Mouse (Mus musculus): Measurements from ENCODE around the gene March6. TPM values are rescaled to one million over a fixed set of nuclear protein-coding genes. Genes with fewer than 3 reads are reported as not detected.

Gene March6
- total RNA-seq, 2 experiments from 2014 or later = 199 to 221 TPM

DNA sequence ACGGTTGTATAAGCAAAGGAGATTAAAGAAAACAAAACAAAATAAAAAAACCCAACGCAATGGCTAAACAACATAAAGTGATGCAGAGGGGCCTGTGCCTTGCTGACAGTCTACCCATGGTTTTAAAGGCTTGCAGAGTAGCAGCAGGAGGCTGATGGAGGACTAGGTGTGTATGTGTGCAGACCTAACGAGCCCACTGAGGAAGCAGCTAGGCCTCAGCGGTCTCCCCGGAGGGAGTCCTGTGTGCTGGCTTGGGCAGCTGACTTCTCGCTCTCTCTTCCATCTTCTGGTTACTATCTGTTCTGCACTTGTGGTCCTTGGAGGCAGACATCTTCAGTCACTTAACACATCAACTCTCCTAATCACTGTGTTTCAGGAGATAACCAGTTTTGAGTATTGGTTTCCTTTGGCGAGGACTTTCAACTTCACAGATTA is 76.0 kb downstream of the March6 start:
- no peak for DNase-seq (ENCODE audit: low spot score in 2 of 2)

DNA sequence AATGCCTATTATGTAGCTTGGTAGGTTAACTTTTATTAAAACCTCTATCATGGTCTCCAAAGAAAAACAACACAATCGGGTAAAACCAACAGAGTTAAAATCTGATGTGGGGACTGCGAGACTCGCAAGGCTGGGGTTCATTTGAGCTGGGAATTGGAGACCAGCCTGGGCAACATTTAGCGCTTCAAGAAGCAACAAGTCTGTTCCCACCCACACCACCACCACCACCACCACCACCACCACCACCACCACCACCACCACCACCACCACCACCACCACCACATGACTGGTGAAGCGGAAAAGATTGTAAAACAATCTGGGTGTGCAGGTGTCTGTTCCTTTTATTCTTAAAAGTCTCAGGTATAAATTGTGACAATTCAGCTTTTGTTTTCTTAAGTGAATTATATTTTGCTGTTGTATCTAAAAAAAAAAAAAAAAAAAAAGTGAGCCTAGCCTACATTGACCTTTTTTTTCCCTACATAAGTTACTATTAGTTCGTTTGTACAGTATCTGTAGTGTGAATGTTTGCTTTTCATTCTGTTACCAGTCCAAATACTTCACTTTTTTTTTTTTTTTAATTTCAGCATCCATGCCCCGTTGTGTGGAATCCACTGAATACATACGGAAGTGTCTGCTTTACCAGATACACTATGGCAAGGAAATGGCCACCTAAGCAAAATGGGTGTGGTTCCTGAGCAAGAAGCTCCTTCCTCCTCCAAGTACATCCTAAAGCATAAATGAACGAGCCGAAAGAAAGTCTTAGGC is 76.6 kb downstream of the March6 start:
- no peak for DNase-seq (ENCODE audit: low spot score in 2 of 2)

DNA sequence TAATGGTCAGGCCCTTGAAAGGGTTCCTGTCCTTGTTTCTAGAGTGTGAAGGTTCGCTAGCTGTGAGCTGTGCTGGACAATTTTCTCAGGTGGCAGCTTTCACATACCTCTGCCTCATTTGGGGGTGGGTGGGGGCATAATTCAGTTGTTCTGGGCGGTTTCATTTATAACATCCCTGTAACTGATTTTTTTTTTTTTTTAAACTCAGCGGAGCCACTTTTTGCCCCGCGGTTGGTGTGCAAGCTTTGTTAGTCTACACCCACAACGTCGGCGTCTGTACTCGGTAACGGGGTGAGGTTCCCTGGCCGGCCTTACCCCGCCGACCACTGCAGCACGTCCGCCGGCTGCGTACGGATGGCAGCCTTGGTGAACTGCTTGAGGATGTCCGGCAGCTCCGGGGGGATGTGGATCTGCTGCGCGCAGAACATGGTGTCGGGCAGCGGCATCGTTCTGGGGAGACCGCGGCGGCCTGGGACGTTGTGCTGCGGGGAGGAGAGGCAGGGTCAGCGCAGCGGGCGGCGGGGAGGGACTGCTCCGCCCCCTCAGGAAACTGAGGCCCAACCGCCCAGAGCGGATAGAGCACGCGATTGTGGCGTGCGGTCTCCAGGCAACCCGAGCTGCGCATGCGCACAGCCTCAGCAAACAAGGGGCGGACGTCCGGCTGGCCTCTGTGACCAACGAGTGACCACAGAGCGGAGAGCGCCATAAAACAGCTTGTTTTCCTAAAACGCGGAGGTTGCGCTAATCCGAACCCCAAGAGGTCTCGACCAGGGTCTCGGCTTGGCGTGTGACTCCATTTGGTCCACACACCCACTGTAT is 77.5 kb downstream of the March6 start, which contains the start of gene Ropn1l:
Gene Ropn1l (minus strand): TSS at position 640 of the 819 bp plus-strand sequence.
- peak; percentile 87 to 93 for DNase-seq (ENCODE audit: low spot score in 2 of 2)

DNA sequence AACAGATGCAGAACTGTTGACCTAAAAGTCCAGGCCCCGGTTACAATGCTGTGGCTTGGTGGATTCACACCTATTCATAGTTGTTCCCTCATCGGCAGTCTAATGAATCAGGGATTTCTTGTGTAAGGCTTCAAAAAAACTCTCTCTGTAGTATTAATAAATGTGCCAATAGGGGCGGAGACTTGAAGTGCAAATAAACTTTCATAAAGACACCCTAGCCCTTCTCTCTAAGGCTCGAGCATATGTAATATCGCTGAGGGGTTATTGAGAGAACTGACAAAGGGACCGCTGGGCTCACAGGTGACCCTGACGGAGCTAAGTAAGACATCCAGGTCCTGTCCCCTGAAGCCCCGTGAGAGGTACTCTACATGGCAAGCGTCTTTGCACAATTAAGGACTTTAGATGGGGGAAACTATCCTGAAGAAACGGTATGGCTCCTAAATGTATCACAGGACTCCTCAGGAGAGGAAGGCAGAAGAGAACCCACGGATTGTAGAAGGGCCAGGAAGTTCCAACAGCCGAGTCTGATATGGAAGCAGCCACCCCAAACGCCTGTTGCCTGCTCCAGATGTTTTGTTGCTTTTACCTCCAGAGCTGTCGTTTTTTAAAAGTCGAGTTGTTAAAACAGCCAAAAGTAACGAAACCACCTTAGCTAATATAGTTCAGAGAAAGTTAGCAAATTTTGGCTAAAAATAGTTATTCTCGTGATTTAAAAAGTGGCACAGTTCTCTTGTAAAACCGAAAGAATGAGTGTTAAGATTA is 78.3 kb downstream of the March6 start:
- no peak for DNase-seq (ENCODE audit: low spot score in 2 of 2)

GRCm38 (mm10) chr15:31449772-31450171 is 81.1 kb downstream of the March6 start:
- DNase-seq (ENCODE audit: low spot score in 2 of 2) = no peak

DNA sequence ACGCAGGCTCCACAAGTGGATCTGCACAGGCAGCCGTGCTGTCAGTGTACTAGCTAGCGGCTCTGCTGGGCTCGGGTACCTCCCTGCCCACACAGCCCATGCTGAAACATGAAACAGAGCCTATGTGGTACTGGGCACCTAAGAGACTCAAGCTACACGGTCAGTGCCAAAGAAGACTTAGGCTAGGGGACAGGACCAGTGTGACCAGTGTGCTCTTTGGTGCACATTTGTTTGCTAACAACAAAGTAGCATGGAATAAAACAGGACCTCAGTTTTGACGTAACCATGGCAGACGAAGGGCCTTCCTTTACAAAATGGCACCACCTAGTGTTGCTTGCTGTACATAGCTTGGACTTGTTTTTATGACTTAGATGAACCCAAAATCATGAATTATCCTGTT is 83.7 kb downstream of the March6 start:
- DNase-seq (ENCODE audit: low spot score in 2 of 2) = peak; percentile 38 to 68

GRCm38 (mm10) chr15:31442698-31443097 is 88.2 kb downstream of the March6 start:
- DNase-seq (ENCODE audit: low spot score in 2 of 2) = no peak

- no peak for DNase-seq (ENCODE audit: low spot score in 2 of 2)
Observed at GRCm38 (mm10) chr15:31441996-31442395, 88.9 kb downstream of the March6 start.

- DNase-seq (ENCODE audit: low spot score in 2 of 2) = no peak
Observed at GRCm38 (mm10) chr15:31436811-31437210, 94.0 kb downstream of the March6 start.

GRCm38 (mm10) chr15:31436083-31436482 is 94.8 kb downstream of the March6 start:
- DNase-seq (ENCODE audit: low spot score in 2 of 2) = no peak

- DNase-seq (ENCODE audit: low spot score in 2 of 2) = no peak
Observed at GRCm38 (mm10) chr15:31433768-31434167, 97.1 kb downstream of the March6 start.

- DNase-seq (ENCODE audit: low spot score in 2 of 2) = no peak
Observed at GRCm38 (mm10) chr15:31431847-31432246, 99.0 kb downstream of the March6 start.

DNA sequence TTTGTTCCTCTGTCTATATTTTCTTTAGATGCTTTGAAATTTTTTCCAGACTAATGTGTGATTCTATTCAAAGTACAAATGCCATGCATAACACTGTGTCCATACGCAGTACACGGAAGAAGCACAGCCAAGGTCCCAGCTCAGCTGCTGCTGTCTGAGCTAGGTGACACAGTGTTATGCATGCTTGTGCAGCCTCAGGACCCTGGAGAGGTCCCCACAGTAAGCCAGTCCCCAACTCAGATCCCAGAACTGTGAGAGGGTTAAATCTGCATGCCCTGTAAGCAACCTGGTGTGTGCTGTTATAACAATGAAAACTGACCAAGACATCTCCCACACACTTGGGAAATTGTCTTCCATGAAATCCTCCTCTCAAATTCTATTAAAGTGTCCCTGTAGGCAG is 100.8 kb downstream of the March6 start:
- DNase-seq (ENCODE audit: low spot score in 2 of 2) = no peak

DNA sequence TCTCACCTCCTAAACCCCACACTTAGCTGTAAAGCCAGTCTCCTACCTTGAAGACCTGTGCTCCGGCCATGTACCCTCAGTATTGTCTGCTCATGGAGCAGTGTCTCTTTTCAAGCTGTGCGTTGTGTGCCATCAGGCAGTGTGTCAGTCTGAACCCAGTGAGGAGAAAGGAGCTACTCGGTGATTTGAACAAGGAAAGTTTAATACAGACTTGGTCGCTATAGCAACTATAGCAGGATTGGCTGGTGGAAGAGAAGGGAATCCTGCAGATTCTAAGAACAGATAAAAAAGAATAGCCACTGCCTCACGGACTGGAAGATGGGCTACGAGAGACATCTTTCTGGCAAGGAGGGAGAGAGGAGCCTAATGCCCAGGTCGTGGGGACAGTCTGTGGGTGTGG is 101.4 kb downstream of the March6 start:
- no peak for DNase-seq (ENCODE audit: low spot score in 2 of 2)

DNA sequence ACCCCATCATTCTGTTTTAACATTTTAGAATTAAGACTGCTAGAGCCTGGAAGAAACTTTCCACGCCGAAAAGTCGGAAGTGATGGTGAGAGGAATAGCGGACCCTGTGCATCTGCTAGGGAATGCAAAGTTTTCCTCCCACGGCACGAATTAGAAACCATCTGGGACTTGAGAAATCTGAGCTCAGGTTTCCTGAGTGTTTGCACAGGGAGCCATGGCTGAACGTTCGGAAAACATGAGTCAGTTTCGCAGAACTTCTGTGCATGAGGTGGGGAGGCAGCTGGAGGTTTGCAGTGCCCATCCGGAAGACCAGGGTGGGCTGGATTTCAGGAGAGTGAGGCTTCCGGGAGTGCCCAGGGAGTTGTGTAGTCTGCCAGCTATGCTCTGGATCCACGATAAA is 102.3 kb downstream of the March6 start:
- DNase-seq (ENCODE audit: low spot score in 2 of 2) = peak; percentile 23 to 29

DNA sequence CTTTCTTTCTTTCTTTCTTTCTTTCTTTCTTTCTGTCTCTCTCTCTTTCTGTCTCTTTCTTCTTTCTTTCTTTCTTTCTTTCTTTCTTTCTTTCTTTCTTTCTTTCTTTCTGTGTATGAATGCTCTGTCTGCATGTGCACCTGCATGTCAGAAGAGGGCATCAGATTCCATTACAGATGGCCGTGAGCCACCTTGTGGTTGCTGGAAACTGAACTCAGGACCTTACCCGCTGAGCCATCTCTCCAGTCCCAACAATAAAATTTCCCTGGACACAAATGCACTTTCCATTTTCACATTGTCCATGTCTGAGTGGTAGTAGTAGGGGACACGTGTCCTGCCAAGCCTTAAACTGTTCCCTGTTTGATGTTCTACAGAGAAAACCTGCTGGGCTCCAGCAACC is 103.5 kb downstream of the March6 start:
- DNase-seq (ENCODE audit: low spot score in 2 of 2) = no peak

DNA sequence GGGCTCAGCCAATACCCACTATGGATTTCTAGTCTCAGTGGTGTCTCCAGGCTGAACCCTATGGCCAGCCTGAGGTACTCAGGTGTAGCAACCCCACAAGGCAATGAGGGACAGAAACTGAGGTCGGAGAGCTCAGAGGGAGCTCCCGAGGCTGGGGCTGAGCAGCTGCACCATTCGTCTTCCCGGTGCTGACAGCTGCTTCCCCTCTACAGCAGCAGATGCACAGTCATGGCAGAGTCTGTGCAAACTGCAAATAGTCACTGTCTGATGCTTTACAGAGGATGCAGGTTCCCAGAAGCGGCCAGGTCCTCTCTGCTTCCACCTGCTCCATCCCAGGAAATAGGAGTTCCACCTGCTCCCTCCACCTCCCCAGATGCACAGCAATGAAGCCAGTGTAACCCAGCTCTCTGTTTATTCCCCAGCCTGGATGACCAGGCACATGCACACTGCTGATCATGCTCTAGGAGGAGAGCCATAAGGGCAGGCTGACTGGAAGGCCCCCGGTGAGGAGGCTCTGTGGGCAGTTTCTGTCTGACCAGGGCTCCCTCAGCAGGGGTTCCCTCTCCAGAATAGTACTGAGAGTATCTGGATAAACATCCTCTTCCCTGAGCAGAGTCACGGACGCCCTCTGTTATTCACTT is 104.7 kb downstream of the March6 start:
- DNase-seq (ENCODE audit: low spot score in 2 of 2) = no peak

- no peak for DNase-seq (ENCODE audit: low spot score in 2 of 2)
Observed at GRCm38 (mm10) chr15:31422649-31423369, 108.0 kb downstream of the March6 start.

GRCm38 (mm10) chr15:31419037-31419436 is 111.8 kb downstream of the March6 start:
- DNase-seq (ENCODE audit: low spot score in 2 of 2) = no peak

GRCm38 (mm10) chr15:31418686-31419024 is 112.2 kb downstream of the March6 start:
- no peak for DNase-seq (ENCODE audit: low spot score in 2 of 2)

Measured in layer of hippocampus, postnatal 10 days (tissue).